Mouse (Mus musculus): ENCODE measurements at regions not wholly inside any gene's neighbourhood (a gene's known extent, or its start where the extent isn't known, plus 50 kb on each side); places are given as distances from the start of the nearest gene placed in this dataset.

- no peak overlapping the region for H3K27ac ChIP-seq (ENCODE audit: low read length)
- H3K9ac ChIP-seq (replicated peaks; ENCODE audit: low read depth), result no peak overlapping the region
- H3K4me2 ChIP-seq (replicated peaks; ENCODE audit: low read depth, low read length), result no peak overlapping the region
- no peaks in the 10 kb centered on the region for H3K27me3 ChIP-seq (replicated peaks; ENCODE audit: insufficient read depth, low read length)
- H3K4me3 ChIP-seq (ENCODE audit: low read depth, low read length), result no peak overlapping the region
- TF ChIP-seq CTCF (IDR thresholded peaks at IDR 0.05) (no peak), EP300 (IDR thresholded peaks at IDR 0.05) (no peak)
- ATAC-seq (no peak), DNase-seq (ENCODE audit: low spot score) (no peak)
- H3K36me3 ChIP-seq (ENCODE audit: insufficient read depth, low read length), result no peaks in the 10 kb centered on the region
- no peaks in the 10 kb centered on the region for H3K9me3 ChIP-seq (ENCODE audit: low read length)
- H3K4me1 ChIP-seq (ENCODE audit: insufficient read depth, low read depth, low read length), result no peaks in the 10 kb centered on the region
- 64% methylated on average over 6 of the region's 6 CpGs for WGBS
These were observed 152.6 kb downstream of the Lipi start for GRCm38 (mm10) chr16:75433227-75433626.

- 71% methylated on average over 6 of the region's 6 CpGs for WGBS
- no peak for TF ChIP-seq EP300 (IDR thresholded peaks at IDR 0.05)
- no peak for TF ChIP-seq CTCF (IDR thresholded peaks at IDR 0.05)
- H3K4me2 ChIP-seq (replicated peaks; ENCODE audit: low read depth, low read length), result no peak overlapping the region
- H3K4me1 ChIP-seq (ENCODE audit: insufficient read depth, low read depth, low read length), result no peaks in the 10 kb centered on the region
- H3K27ac ChIP-seq (ENCODE audit: low read length), result no peak overlapping the region
- no peak for DNase-seq (ENCODE audit: low spot score)
- no peak for ATAC-seq
- no peaks in the 10 kb centered on the region for H3K36me3 ChIP-seq (ENCODE audit: insufficient read depth, low read length)
- H3K4me3 ChIP-seq (ENCODE audit: low read depth, low read length), result no peak overlapping the region
- H3K27me3 ChIP-seq (replicated peaks; ENCODE audit: insufficient read depth, low read length), result no peaks in the 10 kb centered on the region
- H3K9me3 ChIP-seq (ENCODE audit: low read length), result no peaks in the 10 kb centered on the region
- no peak overlapping the region for H3K9ac ChIP-seq (replicated peaks; ENCODE audit: low read depth)
These were observed 201.2 kb downstream of the Lipi start for GRCm38 (mm10) chr16:75384526-75385222.

GRCm38 (mm10) chr16:75381191-75381590 lies 204.7 kb downstream of the Lipi start:
- no peak overlapping the region for H3K27ac ChIP-seq (ENCODE audit: low read length)
- H3K4me2 ChIP-seq (replicated peaks; ENCODE audit: low read depth, low read length), result no peak overlapping the region
- H3K36me3 ChIP-seq (ENCODE audit: insufficient read depth, low read length), result no peaks in the 10 kb centered on the region
- no peaks in the 10 kb centered on the region for H3K9me3 ChIP-seq (ENCODE audit: low read length)
- no peaks in the 10 kb centered on the region for H3K27me3 ChIP-seq (replicated peaks; ENCODE audit: insufficient read depth, low read length)
- H3K4me1 ChIP-seq (ENCODE audit: insufficient read depth, low read depth, low read length), result no peaks in the 10 kb centered on the region
- H3K4me3 ChIP-seq (ENCODE audit: low read depth, low read length), result no peak overlapping the region
- ATAC-seq (no peak), DNase-seq (ENCODE audit: low spot score) (no peak)
- H3K9ac ChIP-seq (replicated peaks; ENCODE audit: low read depth), result no peak overlapping the region
- TF ChIP-seq EP300 (IDR thresholded peaks at IDR 0.05) (no peak), CTCF (IDR thresholded peaks at IDR 0.05) (no peak)
- 47% methylated on average over 1 of the region's 1 CpGs for WGBS

GRCm38 (mm10) chr16:75369700-75370099 lies 216.2 kb downstream of the Lipi start:
- TF ChIP-seq EP300 (IDR thresholded peaks at IDR 0.05) (no peak), CTCF (IDR thresholded peaks at IDR 0.05) (no peak)
- H3K9me3 ChIP-seq (ENCODE audit: low read length), result no peaks in the 10 kb centered on the region
- 64% methylated on average over 5 of the region's 5 CpGs for WGBS
- no peaks in the 10 kb centered on the region for H3K36me3 ChIP-seq (ENCODE audit: insufficient read depth, low read length)
- no peaks in the 10 kb centered on the region for H3K4me1 ChIP-seq (ENCODE audit: insufficient read depth, low read depth, low read length)
- no peak overlapping the region for H3K9ac ChIP-seq (replicated peaks; ENCODE audit: low read depth)
- no peak overlapping the region for H3K4me2 ChIP-seq (replicated peaks; ENCODE audit: low read depth, low read length)
- no peak for DNase-seq (ENCODE audit: low spot score)
- ATAC-seq, result no peak
- H3K4me3 ChIP-seq (ENCODE audit: low read depth, low read length), result no peak overlapping the region
- no peak overlapping the region for H3K27ac ChIP-seq (ENCODE audit: low read length)
- no peaks in the 10 kb centered on the region for H3K27me3 ChIP-seq (replicated peaks; ENCODE audit: insufficient read depth, low read length)

GRCm38 (mm10) chr16:75366727-75367126 lies 219.1 kb downstream of the Lipi start:
- H3K9me3 ChIP-seq (ENCODE audit: low read length), result no peaks in the 10 kb centered on the region
- H3K36me3 ChIP-seq (ENCODE audit: insufficient read depth, low read length), result no peaks in the 10 kb centered on the region
- H3K27me3 ChIP-seq (replicated peaks; ENCODE audit: insufficient read depth, low read length), result no peaks in the 10 kb centered on the region
- no peak for TF ChIP-seq EP300 (IDR thresholded peaks at IDR 0.05)
- no peak overlapping the region for H3K9ac ChIP-seq (replicated peaks; ENCODE audit: low read depth)
- ATAC-seq, result no peak
- no peak overlapping the region for H3K4me2 ChIP-seq (replicated peaks; ENCODE audit: low read depth, low read length)
- DNase-seq (ENCODE audit: low spot score), result no peak
- WGBS, result 81% methylated on average over 4 of the region's 4 CpGs
- no peak overlapping the region for H3K27ac ChIP-seq (ENCODE audit: low read length)
- no peak overlapping the region for H3K4me3 ChIP-seq (ENCODE audit: low read depth, low read length)
- no peaks in the 10 kb centered on the region for H3K4me1 ChIP-seq (ENCODE audit: insufficient read depth, low read depth, low read length)

GRCm38 (mm10) chr16:75365361-75365994 lies 220.4 kb downstream of the Lipi start:
- no peak for TF ChIP-seq CTCF (IDR thresholded peaks at IDR 0.05)
- no peak for TF ChIP-seq EP300 (IDR thresholded peaks at IDR 0.05)
- no peaks in the 10 kb centered on the region for H3K27me3 ChIP-seq (replicated peaks; ENCODE audit: insufficient read depth, low read length)
- H3K36me3 ChIP-seq (ENCODE audit: insufficient read depth, low read length), result no peaks in the 10 kb centered on the region
- no peak overlapping the region for H3K4me2 ChIP-seq (replicated peaks; ENCODE audit: low read depth, low read length)
- ATAC-seq (no peak), DNase-seq (ENCODE audit: low spot score) (no peak)
- H3K4me3 ChIP-seq (ENCODE audit: low read depth, low read length), result no peak overlapping the region
- no peak overlapping the region for H3K27ac ChIP-seq (ENCODE audit: low read length)
- no peaks in the 10 kb centered on the region for H3K4me1 ChIP-seq (ENCODE audit: insufficient read depth, low read depth, low read length)
- no peak overlapping the region for H3K9ac ChIP-seq (replicated peaks; ENCODE audit: low read depth)
- no peaks in the 10 kb centered on the region for H3K9me3 ChIP-seq (ENCODE audit: low read length)
- 62% methylated on average over 8 of the region's 8 CpGs for WGBS
